Mouse (Mus musculus): Measurements from ENCODE around the gene Hspg2.

DNA sequence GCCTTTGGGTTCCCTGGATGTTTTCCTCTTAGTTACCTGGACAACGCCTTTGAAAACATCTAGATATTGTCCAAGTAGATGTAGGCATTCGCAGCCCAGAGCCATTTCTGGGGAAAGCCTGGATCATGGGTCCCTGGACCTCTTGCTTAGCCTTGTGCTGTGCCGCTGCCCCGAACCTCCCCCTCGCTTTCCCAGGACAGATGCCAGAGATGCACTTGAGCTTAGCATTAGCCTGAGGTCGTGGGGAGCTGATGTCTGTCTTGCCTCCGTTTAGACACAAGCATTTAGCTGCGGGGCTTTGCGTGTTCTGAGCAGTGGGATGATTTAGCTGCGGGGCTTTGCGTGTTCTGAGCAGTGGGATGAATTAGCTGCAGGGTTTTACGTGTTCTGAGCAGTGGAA, 31.6 kb downstream of the Hspg2 start:
- TF ChIP-seq POLR2A (IDR thresholded peaks at IDR 0.05; ENCODE audit: insufficient read depth, low read length) (no peak), CTCF (IDR thresholded peaks at IDR 0.05; ENCODE audit: low read depth, low read length) (no peak)
